Mouse (Mus musculus): ENCODE results near the gene Ralgapa1. TPM values are rescaled to one million over a fixed set of nuclear protein-coding genes. Genes with fewer than 3 reads are reported as not detected.

Gene Ralgapa1
- polyA plus RNA-seq, 1 experiment: not detected

DNA sequence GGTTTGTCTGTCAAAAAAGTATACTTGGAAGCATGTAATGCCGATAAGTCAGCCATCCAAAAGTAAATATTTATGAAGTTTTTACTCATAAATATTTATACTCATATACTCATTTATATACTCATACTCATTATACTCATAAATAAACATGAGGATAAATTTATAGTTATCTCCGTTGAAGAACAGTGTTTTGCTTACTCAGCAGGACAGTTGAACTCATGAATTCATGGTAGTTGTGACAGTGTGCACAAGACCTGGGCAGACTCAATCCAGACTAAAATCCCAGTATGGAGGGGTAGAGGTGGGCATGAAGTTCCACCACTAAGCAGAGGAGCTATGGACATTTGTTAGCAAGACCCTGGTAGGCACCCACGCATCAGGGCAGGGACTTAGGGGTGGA is 16.5 kb upstream of the Ralgapa1 start:
- peaks cover 5% of the 10 kb centered on the region for H3K4me1 ChIP-seq (ENCODE audit: control insufficient read depth, insufficient read depth, low read length)
- H3K27ac ChIP-seq (ENCODE audit: insufficient read depth, low read depth, low read length): no peak overlapping the region
- TF ChIP-seq CTCF (IDR thresholded peaks at IDR 0.05; ENCODE audit: insufficient read depth, low read depth, low read length): no peak
- no peak for TF ChIP-seq POLR2A (IDR thresholded peaks at IDR 0.05; ENCODE audit: insufficient read depth, low read depth, low read length)
- 66% methylated on average over 3 of the region's 3 CpGs for WGBS
- no peak overlapping the region for H3K4me3 ChIP-seq (ENCODE audit: insufficient read depth, low read depth, low read length)

DNA sequence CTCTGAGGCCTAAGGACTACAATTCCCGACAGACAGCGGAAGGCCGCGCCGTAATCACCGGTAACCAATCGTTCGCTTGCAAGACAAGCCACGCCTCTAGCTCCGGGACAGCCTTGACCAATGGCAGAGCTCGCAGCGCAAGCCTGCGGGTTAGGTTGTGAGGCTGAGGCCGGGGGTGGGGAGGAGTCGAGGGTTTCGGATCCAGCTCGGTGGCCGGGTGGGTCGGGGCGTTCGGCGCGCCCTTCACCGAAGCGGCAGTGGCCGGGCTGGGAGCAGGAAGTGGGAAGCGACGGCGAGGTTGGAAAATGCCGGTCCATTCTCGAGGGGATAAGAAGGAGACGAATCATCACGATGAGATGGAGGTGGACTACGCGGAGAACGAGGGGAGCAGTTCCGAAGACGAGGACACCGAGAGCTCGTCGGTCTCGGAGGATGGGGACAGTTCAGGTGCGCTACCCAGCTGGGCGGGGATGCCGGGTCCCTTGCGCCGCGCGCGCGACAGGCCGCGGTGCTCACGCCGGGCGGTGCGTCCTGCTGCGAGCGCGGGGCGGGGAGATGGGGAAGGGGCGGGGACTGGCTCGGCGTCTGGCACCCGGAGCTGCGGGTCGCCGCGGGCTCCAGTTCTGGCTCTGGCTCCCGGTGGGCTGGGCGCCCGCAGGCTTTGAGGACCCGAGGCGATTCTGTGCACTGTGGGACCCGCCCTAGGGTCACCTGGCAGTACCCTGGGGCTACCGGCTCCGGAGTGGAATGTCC is 15.4 kb upstream of the Ralgapa1 start, which contains the start of gene Brms1l:
TSS of gene Brms1l (plus strand) at position 126 of the 753 bp plus-strand sequence.
- no peak for TF ChIP-seq CTCF (IDR thresholded peaks at IDR 0.05; ENCODE audit: insufficient read depth, low read depth, low read length)
- peak; percentile 71 for TF ChIP-seq POLR2A (IDR thresholded peaks at IDR 0.05; ENCODE audit: insufficient read depth, low read depth, low read length)

GRCm38 (mm10) chr12:55835857-55836198 is 14.9 kb upstream of the Ralgapa1 start:
- Histone ChIP-seq H3K27ac (ENCODE audit: insufficient read depth, low read depth, low read length) (peak overlapping the region; percentile 58), H3K4me1 (ENCODE audit: control insufficient read depth, insufficient read depth, low read length) (peaks cover 5% of the 10 kb centered on the region), H3K4me3 (ENCODE audit: insufficient read depth, low read depth, low read length) (no peak overlapping the region)
- TF ChIP-seq CTCF (IDR thresholded peaks at IDR 0.05; ENCODE audit: insufficient read depth, low read depth, low read length): no peak
- TF ChIP-seq POLR2A (IDR thresholded peaks at IDR 0.05; ENCODE audit: insufficient read depth, low read depth, low read length): no peak
- under 1% methylated on average over 6 of the region's 6 CpGs for WGBS

More for the DNA sequence above, 15.4 kb upstream of the Ralgapa1 start, which contains the start of gene Brms1l:
- Histone ChIP-seq H3K4me3 (ENCODE audit: insufficient read depth, low read depth, low read length) (peak within 1 kb of the TSS; percentile 89), H3K27ac (ENCODE audit: insufficient read depth, low read depth, low read length) (peak within 1 kb of the TSS; percentile 91), H3K4me1 (ENCODE audit: control insufficient read depth, insufficient read depth, low read length) (peaks cover 5% of the 10 kb centered on the region)
- under 1% methylated on average over 77 of the region's 77 CpGs for WGBS

DNA sequence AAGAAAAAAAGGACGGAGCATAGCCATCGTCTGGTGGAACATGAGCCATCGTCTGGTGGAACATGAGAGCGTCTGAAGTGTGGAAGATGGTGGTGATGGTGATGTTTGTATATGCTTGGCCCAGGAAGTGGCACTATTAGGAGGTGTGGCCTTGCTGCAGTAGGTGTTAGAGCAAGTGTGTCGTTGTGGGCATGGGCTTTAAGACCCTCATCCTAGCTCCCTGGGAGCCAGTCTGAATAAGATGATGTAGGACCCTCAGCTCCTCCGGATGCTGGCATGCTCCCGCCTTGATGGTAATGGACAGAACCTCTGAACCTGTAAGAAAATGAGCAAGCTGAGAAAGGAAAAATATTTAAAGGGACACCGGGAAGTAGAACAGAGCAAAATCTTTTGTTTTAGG is 13.9 kb upstream of the Ralgapa1 start:
- H3K4me1 ChIP-seq (ENCODE audit: control insufficient read depth, insufficient read depth, low read length): peaks cover 5% of the 10 kb centered on the region
- H3K27ac ChIP-seq (ENCODE audit: insufficient read depth, low read depth, low read length): no peak overlapping the region
- TF ChIP-seq POLR2A (IDR thresholded peaks at IDR 0.05; ENCODE audit: insufficient read depth, low read depth, low read length): no peak
- no peak for TF ChIP-seq CTCF (IDR thresholded peaks at IDR 0.05; ENCODE audit: insufficient read depth, low read depth, low read length)
- 88% methylated on average over 8 of the region's 8 CpGs for WGBS
- H3K4me3 ChIP-seq (ENCODE audit: insufficient read depth, low read depth, low read length): no peak overlapping the region

GRCm38 (mm10) chr12:55833906-55834625 is 13.1 kb upstream of the Ralgapa1 start:
- no peak overlapping the region for H3K27ac ChIP-seq (ENCODE audit: insufficient read depth, low read depth, low read length)
- TF ChIP-seq CTCF (IDR thresholded peaks at IDR 0.05; ENCODE audit: insufficient read depth, low read depth, low read length): no peak
- no peak for TF ChIP-seq POLR2A (IDR thresholded peaks at IDR 0.05; ENCODE audit: insufficient read depth, low read depth, low read length)
- H3K4me1 ChIP-seq (ENCODE audit: control insufficient read depth, insufficient read depth, low read length): peaks cover 5% of the 10 kb centered on the region
- H3K4me3 ChIP-seq (ENCODE audit: insufficient read depth, low read depth, low read length): no peak overlapping the region
- 69% methylated on average over 9 of the region's 9 CpGs for WGBS

DNA sequence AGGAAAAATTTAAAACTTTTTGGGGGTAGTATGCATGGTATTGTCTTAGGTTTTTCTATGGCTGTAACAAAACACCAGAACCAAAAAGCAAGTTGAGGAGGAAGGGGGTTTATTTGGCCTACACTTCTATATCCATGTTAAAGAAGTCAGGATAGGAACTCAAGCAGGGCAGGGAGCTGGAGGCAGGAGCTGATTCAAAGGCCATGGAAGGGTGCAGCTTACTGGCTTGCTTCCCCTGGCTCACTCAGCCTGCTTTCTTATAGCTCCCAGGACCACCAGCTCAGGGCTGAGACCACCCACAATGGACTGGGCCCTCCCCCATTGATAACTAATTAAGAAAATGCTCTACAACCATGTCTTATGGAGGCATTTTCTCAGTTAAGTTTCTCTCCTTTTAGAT is 12.0 kb upstream of the Ralgapa1 start:
- no peak overlapping the region for H3K27ac ChIP-seq (ENCODE audit: insufficient read depth, low read depth, low read length)
- no peak overlapping the region for H3K4me3 ChIP-seq (ENCODE audit: insufficient read depth, low read depth, low read length)
- no peak for TF ChIP-seq CTCF (IDR thresholded peaks at IDR 0.05; ENCODE audit: insufficient read depth, low read depth, low read length)
- no peak for TF ChIP-seq POLR2A (IDR thresholded peaks at IDR 0.05; ENCODE audit: insufficient read depth, low read depth, low read length)
- peaks cover 2% of the 10 kb centered on the region for H3K4me1 ChIP-seq (ENCODE audit: control insufficient read depth, insufficient read depth, low read length)

GRCm38 (mm10) chr12:55831101-55831500 is 10.1 kb upstream of the Ralgapa1 start:
- Histone ChIP-seq H3K27ac (ENCODE audit: insufficient read depth, low read depth, low read length) (no peak overlapping the region), H3K4me1 (ENCODE audit: control insufficient read depth, insufficient read depth, low read length) (no peaks in the 10 kb centered on the region), H3K4me3 (ENCODE audit: insufficient read depth, low read depth, low read length) (no peak overlapping the region)
- 16% methylated on average over 2 of the region's 2 CpGs for WGBS
- no peak for TF ChIP-seq POLR2A (IDR thresholded peaks at IDR 0.05; ENCODE audit: insufficient read depth, low read depth, low read length)
- no peak; the same call in 1 of the 2 replicates for TF ChIP-seq CTCF (IDR thresholded peaks at IDR 0.05; ENCODE audit: insufficient read depth, low read depth, low read length)

GRCm38 (mm10) chr12:55825537-55825936 is 4.6 kb upstream of the Ralgapa1 start:
- Histone ChIP-seq H3K4me1 (ENCODE audit: control insufficient read depth, insufficient read depth, low read length) (no peaks in the 10 kb centered on the region), H3K27ac (ENCODE audit: insufficient read depth, low read depth, low read length) (no peak overlapping the region), H3K4me3 (ENCODE audit: insufficient read depth, low read depth, low read length) (no peak overlapping the region)
- WGBS: 89% methylated on average over 2 of the region's 2 CpGs
- TF ChIP-seq POLR2A (IDR thresholded peaks at IDR 0.05; ENCODE audit: insufficient read depth, low read depth, low read length) (no peak), CTCF (IDR thresholded peaks at IDR 0.05; ENCODE audit: insufficient read depth, low read depth, low read length) (no peak)

DNA sequence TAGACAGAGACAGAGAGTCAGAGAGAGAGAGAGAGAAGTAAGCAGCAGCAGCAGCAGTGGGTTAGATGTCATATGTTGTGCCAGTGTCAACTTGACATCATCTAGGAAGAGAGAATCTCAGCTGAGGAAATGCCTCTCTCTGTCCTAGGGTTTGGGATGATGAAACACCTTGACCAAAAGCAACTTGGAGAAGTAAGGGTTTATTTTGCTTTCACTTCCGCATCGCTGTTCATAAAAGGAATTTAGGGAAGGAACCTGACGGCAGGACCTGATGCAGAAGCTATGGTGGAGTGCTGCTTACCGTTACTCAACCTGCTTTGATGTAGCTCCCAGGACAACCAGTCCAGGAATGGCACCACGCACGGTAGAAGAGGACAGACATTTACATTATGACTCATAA is 3.1 kb upstream of the Ralgapa1 start:
- H3K4me1 ChIP-seq (ENCODE audit: control insufficient read depth, insufficient read depth, low read length): no peaks in the 10 kb centered on the region; the same call in 1 of the 2 replicates
- H3K27ac ChIP-seq (ENCODE audit: insufficient read depth, low read depth, low read length): no peak overlapping the region
- 86% methylated on average over 6 of the region's 6 CpGs for WGBS
- H3K4me3 ChIP-seq (ENCODE audit: insufficient read depth, low read depth, low read length): no peak overlapping the region
- TF ChIP-seq POLR2A (IDR thresholded peaks at IDR 0.05; ENCODE audit: insufficient read depth, low read depth, low read length) (no peak), CTCF (IDR thresholded peaks at IDR 0.05; ENCODE audit: insufficient read depth, low read depth, low read length) (no peak)

Measured in olfactory bulb, adult 2 months (tissue).